In genomic region chr14:117293746-117294145, GRCm38 (mm10) we compare ENCODE assay signal across 18 mouse cellular contexts.
"Had no signal": no experiment of that assay in that cellular context is flagged by ENCODE, and none has a peak within 500 bp of the region (broad histone marks: within the 10 kb centered on the region; RNA-seq: fewer than 3 reads in every experiment).

No protein-coding gene starts in this region.

- ATAC-seq: midbrain, embryonic 13.5 days; midbrain, embryonic 16.5 days had no signal

- H3K27ac ChIP-seq: midbrain, embryonic 10.5 days; midbrain, embryonic 13.5 days; neural tube, embryonic 13.5 days; neural tube, embryonic 15.5 days had no signal

- H3K9ac ChIP-seq: lung, embryonic 14.5 days; midbrain, embryonic 13.5 days; neural tube, embryonic 13.5 days; neural tube, embryonic 15.5 days had no signal

- H3K4me1 ChIP-seq: midbrain, embryonic 13.5 days; neural tube, embryonic 13.5 days; neural tube, embryonic 15.5 days had no signal

- H3K36me3 ChIP-seq: midbrain, embryonic 13.5 days; neural tube, embryonic 13.5 days; neural tube, embryonic 15.5 days had no signal

- H3K4me3 ChIP-seq: midbrain, embryonic 10.5 days; midbrain, embryonic 13.5 days; myocyte; neural tube, embryonic 13.5 days; neural tube, embryonic 15.5 days had no signal

- H3K4me2 ChIP-seq: lung, embryonic 14.5 days; midbrain, embryonic 13.5 days; neural tube, embryonic 13.5 days; neural tube, embryonic 15.5 days had no signal

- H3K27me3 ChIP-seq: midbrain, embryonic 13.5 days; neural tube, embryonic 13.5 days; neural tube, embryonic 15.5 days had no signal

- DNase-seq: lung, adult 18-20 months; lung, postnatal 10 days; lung, postnatal 4 days; retina, postnatal 1 day; right cerebral cortex, adult 18-20 months; right cerebral cortex, postnatal 25 days; right cerebral cortex, postnatal 4 days; spleen, adult 18-20 months; thymus, adult 18-20 months; thymus, postnatal 14 days; thymus, postnatal 36 days had no signal

- H3K9me3 ChIP-seq: midbrain, embryonic 13.5 days; neural tube, embryonic 13.5 days; neural tube, embryonic 15.5 days had no signal
